Mouse (Mus musculus): ENCODE data around the gene Sept14.

DNA sequence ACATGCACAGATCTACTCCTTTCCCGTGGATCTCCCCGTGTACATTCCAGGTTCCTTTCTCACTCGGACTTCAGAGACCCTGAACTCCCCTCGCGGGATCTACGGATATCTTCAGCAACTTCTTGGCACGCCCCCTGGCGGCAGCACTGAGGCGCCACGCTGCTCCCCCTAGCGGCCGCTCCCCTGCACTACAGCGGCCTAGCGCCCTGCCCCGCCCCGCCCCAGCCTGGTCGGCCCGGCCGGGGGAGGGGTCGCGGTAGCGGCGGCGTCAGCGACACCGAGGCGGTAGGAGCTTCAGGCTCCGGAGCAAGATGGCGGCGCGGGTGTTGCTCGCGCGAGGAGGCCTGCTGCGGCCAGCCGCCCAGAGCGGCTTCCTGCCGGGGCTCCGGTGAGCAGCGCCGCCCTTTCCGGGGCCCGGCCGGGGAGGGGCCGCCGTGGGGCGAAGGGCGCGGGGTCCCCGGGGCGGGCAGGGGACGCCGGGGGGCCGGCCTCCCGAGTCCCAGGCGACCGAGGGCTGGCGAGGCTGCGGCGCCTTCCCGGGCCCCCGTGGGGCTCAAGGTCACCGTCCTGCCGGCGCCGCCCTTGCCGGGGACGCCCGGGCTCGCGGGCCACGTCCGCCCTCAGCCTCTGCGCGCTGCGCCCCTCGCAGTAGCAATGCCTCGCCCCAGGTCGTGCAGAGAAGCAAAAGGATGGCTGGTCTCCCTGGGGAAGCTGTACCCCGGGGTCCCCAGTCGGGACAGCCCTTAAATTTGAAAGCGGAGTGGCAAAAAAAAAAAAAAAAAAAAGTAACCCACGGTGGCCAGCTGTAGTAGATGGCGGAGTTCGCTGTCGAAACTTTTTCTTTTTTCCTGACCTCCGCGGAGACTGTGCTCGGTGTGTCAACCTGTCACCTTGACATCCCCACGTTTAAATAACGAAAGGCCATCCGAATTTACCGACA, 16.8 kb upstream of the Sept14 start, which contains the start of gene Nipsnap2:
- TF ChIP-seq POLR2A (IDR thresholded peaks at IDR 0.05; ENCODE audit: control insufficient read depth, extremely low read depth, insufficient read depth, low read length, poor library complexity) (peak; percentile 91), CTCF (IDR thresholded peaks at IDR 0.05; ENCODE audit: borderline replicate concordance, control insufficient read depth, extremely low read depth, insufficient read depth, low read length, poor library complexity) (peak; percentile 100)

Data from thymus, adult 2 months (tissue).